Mouse (Mus musculus) MEL-GATA-1-ER (cell line): ENCODE measurements around the gene Morn2.
"Not testable (repeated sequence)": the region's sequence is repeated elsewhere in the genome, so short reads cannot be mapped to it uniquely, and the experiment has no call there.

ENCODE experiments used
- DNase-seq: peaks from one replicate; pipeline ENCODE4 v3.0.0-alpha.2; 2012; ENCODE audit warnings: low read depth; ENCODE audit errors: extremely low read depth

Morn2 gene

DNA sequence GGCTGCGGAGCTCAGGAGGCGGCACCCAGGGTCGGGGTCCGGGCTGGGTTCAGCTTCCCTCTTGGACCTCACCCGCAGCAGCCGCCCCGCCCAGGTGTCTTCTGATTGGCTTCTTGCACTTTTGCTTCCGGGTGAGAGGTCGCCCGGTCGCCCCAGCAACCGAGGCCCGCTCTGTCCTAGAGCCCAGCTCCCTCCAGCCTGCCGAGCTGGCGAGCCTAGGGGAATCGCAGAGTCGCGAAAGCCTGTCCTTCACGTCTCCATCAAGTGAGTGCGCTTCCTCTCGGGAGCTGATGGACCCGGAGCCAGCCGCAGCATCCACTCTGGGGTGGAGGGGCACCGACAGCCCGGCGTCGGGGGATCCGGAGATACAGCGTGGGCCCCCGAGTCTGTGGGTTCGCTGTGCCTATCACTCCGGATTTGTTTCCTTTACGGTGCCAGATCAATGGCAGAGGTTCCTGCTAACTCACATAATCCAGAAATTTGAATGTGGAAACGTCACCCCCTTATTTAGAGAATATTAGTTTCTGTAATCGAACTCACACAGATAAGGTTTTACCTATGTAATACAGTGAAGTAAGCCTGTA lies at the start of gene Morn2, which contains the start of gene Dhx57:
Gene Morn2 (plus strand): TSS at position 130 of the 584 bp plus-strand sequence.
Gene Dhx57 (minus strand): TSS at position 403 of the 584 bp plus-strand sequence.
- DNase-seq: peak; percentile 81

DNA sequence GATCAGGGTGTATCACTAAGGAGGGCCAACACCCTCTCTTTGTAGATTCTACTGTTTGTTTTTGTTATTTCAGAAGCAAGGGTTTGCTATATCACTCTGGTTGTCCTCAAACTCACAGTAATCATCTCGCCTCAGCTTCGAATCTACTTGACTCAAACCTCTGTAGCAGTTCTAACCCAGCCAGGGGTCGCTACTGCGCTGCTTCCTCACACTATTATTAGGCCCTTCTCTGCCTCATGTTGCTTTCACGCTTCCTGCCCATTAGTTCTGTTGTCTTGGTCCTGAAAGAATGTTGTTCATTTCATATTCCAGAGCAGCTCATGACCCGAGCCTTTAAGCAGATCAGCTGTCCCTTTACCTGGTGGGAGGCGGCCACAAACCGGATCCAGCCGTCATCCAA lies 48.4 kb upstream of the Morn2 start:
- DNase-seq: no peak

GRCm38 (mm10) chr17:80243116-80243515 lies 46.9 kb upstream of the Morn2 start:
- DNase-seq: no peak

- DNase-seq: no peak
Observed at GRCm38 (mm10) chr17:80252757-80253525, 37.1 kb upstream of the Morn2 start.

GRCm38 (mm10) chr17:80254421-80254820 lies 35.6 kb upstream of the Morn2 start:
- no peak for DNase-seq

DNA sequence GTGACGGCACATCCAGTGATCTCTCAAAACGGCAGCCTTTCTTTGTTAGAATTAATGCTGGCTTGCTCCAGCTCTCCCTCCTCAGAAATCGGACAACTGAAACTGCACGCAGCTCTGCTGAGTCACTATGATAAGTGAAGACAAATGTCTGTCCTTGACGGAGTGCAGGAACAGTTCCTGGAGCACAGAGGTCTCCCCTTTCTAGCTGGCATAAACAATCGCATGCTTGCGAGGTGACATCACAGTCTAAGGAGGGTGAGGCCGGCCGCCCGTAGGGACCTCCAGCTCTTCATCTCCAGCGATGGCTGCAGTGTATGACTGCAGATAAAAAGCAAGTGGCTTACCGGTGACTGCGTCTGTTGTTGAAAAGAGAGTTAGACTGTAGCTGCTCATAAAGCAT lies 34.8 kb upstream of the Morn2 start:
- DNase-seq: no peak

DNA sequence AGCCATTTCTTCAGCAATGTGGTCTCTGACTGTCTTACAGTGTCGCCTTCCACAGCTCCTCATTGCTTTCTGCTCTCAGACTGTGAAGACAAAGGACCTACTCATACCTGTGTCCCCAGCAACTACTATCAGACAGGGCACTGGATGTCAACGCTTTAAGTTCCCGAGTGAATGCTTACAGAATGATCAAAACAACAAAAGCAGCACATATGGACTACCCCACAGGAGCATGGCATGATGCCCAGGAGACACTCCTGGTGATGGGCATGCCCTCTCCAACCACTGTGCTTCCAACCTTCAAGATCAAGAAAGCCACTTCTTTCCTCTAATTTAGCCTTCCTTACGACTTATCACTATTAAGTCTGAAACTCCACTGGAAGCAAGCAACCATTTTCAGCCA lies 22.9 kb upstream of the Morn2 start:
- DNase-seq: no peak

GRCm38 (mm10) chr17:80268151-80268550 lies 21.9 kb upstream of the Morn2 start:
- no peak for DNase-seq

GRCm38 (mm10) chr17:80270622-80271021 lies 19.4 kb upstream of the Morn2 start:
- DNase-seq: not testable (repeated sequence)

DNA sequence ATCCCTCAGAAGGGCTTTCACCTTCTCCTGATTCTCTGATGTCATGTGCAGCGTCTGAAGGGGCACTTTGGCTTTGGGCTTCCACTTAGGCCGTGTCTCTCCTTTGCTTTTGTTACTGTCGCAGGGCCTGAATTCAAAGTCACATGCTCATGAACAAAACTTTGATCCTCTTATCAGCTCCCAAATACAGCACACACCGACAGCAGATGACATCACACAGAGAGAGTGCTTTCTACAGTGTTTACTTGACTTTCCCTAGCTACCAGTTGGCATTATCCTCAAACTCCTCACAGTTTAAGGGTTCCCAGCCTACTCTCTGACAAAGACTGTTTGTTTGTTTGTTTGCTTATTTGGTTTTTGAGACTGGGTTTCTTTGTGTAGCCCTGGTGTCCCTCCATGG lies 11.7 kb upstream of the Morn2 start:
- no peak for DNase-seq

GRCm38 (mm10) chr17:80279340-80280070 lies 10.5 kb upstream of the Morn2 start:
- no peak for DNase-seq

DNA sequence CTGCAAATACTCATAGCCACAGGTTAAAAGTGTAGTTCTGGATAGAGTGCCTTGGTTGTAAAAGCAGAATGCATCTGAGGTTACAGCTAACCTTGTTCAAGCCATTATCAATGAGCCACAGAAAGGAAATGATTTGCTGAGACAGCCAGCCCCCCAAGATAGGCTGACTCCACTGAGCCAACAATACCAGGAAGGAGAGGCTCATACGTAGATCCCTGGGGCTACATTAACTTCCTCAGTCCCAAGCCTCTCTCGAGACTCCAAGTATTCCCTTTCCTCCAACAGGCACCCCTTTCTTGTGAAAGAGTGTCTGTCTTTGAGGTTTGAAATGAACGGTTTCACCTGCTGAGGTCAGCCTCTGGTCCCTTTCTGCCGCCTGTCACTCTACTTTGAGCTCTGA lies 5.6 kb upstream of the Morn2 start:
- DNase-seq: no peak

DNA sequence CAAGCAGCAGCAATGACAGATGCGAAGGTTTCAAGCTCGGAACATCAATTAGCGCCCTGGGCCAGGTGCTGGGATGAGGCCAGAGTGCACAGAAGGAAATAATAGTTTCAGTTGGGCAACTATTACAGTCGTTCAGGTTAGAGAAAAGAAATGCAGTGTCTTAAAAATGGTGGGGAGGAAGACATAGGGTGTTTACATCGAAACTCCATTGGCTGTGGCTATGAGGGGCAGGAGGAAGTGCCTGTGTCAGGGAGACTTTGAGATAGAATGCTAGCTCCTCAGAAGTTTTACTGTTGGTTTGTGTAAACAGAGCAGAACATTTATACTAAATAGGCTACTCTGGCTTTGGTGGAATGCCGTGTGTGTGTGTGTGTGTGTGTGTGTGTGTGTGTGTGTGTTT lies 2.0 kb upstream of the Morn2 start:
- DNase-seq: no peak

DNA sequence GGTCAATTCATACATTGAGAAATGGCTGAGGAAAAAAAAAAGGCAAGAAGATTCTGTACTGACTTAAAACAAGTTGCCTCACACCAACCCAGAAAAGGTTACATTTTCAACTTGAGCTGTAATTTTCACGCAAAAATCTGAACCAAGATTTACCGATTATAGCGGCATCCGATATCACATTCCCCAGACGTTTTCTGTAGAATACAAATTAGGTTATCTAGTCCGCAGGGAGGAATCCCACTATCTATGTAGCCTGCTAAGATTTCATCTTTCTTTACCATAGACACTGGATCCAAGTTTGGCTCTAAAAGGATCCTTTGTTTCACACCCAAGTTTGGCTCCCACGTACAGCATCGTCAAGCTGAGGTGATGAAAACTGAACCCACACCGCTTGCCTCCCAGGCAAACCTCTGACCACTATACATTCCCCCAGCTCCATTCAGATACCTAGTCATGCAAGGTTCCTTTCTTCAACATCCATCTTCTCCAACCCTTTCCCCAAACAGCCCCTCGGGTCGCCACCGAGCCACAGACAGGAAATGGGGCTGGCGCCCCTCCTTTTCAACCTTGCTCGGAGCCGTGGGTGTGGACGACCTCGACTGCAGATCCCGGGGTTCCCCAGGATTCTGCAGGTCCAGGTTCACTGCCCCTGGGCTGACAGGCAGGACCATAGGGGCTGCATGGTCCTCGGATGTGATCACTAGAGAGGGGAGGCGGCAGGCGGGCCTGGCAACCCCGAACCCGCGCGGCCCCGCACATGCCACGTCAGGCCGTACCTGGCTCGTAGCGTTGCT lies 526 bp upstream of the Morn2 start:
- DNase-seq: no peak

DNA sequence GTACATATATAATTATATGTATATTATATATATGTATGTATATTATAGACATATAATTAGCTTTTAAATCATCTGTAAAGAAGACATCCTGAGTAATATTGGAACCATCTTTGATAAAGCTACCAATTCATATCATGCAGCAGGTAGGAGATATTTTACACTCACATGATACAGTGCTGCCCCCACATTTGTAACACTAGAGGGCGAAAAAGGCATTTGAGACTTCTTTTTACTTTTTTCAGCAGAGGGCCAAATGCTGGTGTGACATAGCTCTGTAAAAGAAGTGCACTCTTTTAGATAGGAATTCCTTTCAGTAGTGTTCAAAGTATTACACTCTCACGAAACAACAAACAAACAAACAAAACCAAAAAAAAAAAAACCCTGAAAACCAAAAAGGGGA lies 1.1 kb downstream of the Morn2 start:
- peak; percentile 63 for DNase-seq

DNA sequence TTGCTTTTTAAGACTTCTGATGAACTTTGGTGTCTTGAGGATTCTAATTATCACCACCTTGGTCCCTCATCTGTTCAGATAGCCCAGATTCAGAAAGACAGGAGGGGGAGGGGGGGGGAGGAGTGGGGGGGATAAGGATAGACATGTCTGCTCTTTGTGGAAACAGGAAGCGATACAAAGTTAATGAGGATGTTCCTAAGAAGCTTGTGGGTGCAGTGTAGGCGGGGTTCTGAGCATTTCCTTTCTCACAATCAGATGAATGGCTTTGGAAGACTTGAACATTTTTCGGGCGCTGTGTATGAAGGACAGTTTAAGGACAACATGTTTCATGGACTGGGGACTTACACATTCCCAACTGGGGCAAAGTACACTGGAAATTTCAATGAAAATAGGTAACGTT lies 5.3 kb downstream of the Morn2 start:
- peak; percentile 37 for DNase-seq

DNA sequence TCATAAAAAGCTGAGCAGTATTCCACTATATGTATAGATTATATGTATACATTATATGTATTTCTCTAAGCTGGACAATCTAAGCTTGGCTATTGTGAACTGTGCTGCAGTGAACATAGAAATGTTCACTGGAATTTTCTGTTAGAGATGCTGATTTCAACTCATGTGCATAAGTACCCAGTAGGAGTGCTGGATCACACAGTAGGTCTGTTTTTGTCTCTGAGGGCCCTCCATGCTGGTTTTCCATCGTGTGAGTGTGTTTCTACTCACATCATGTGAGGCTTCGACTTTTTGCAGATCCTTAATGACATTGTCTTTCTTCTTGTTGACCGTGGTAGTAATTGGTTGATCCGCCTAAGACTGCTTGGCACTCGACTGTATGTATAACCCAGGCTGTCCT lies 8.8 kb downstream of the Morn2 start:
- no peak for DNase-seq

GRCm38 (mm10) chr17:80307251-80307650 lies 17.2 kb downstream of the Morn2 start, which contains the start of gene Arhgef33:
Gene Arhgef33 (plus strand): TSS chr17:80307407.
- peak; percentile 60 for DNase-seq

GRCm38 (mm10) chr17:80311761-80312160 lies 21.8 kb downstream of the Morn2 start:
- no peak for DNase-seq

DNA sequence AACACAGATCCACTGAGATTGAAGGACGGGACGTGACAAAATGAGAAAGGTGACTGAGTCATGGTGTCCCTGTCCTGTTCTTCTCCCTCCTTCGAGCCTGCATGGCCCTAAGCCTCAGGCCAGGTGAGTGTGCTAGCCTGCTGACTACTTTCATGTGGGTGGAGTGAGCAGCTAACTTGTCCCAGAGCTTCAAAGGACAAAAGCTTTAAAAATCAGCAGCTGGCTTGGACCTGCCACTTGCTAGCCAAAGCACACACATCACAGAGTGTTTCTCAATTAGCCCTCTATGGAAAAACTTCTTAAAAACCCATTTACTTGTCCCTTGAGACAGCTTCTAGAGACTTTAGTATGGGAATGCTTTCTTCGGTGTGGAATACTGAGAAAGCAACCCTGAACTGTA lies 22.4 kb downstream of the Morn2 start:
- DNase-seq: no peak

- peak; percentile 41 for DNase-seq
Observed at GRCm38 (mm10) chr17:80322228-80322627, 32.2 kb downstream of the Morn2 start.
